Mouse (Mus musculus): Measurements from ENCODE around the gene Gm9803.
"Not testable (repeated sequence)": the region's sequence is repeated elsewhere in the genome, so short reads cannot be mapped to it uniquely, and the experiment has no call there.

The Gm9803 gene

GRCm38 (mm10) chr10:43523931-43524330 is at the start of gene Gm9803:
Gene Gm9803, plus strand, starts transcription at chr10:43524084.
- not testable (repeated sequence) for DNase-seq

GRCm38 (mm10) chr10:43475376-43475775 is 48.5 kb upstream of the Gm9803 start:
- peak; percentile 43 for DNase-seq

- no peak for DNase-seq
Measured at GRCm38 (mm10) chr10:43477459-43477858, 46.4 kb upstream of the Gm9803 start.

GRCm38 (mm10) chr10:43477865-43478681 is 45.8 kb upstream of the Gm9803 start:
- DNase-seq = peak; percentile 44

- DNase-seq = peak; percentile 78
Measured at GRCm38 (mm10) chr10:43478751-43479435, 45.0 kb upstream of the Gm9803 start, which contains the start of gene Bend3. Gene Bend3, plus strand, starts transcription at chr10:43478831.

GRCm38 (mm10) chr10:43479436-43480157 is 44.3 kb upstream of the Gm9803 start:
- peak; percentile 91 for DNase-seq

- no peak for DNase-seq
Measured at GRCm38 (mm10) chr10:43480227-43480849, 43.5 kb upstream of the Gm9803 start.

- no peak for DNase-seq
Measured at GRCm38 (mm10) chr10:43481179-43481578, 42.7 kb upstream of the Gm9803 start.

- DNase-seq = no peak
Measured at GRCm38 (mm10) chr10:43482021-43482420, 41.9 kb upstream of the Gm9803 start.

GRCm38 (mm10) chr10:43483426-43483995 is 40.4 kb upstream of the Gm9803 start:
- DNase-seq = no peak

- DNase-seq = no peak
Measured at GRCm38 (mm10) chr10:43485751-43486268, 38.1 kb upstream of the Gm9803 start.

- no peak for DNase-seq
Measured at GRCm38 (mm10) chr10:43487441-43488010, 36.4 kb upstream of the Gm9803 start.

- DNase-seq = no peak
Measured at GRCm38 (mm10) chr10:43488258-43488657, 35.6 kb upstream of the Gm9803 start.

- DNase-seq = no peak
Measured at GRCm38 (mm10) chr10:43489139-43489538, 34.7 kb upstream of the Gm9803 start.

GRCm38 (mm10) chr10:43489550-43489949 is 34.3 kb upstream of the Gm9803 start:
- DNase-seq = no peak

GRCm38 (mm10) chr10:43490034-43490433 is 33.9 kb upstream of the Gm9803 start:
- DNase-seq = no peak

- DNase-seq = no peak
Measured at GRCm38 (mm10) chr10:43490846-43491245, 33.0 kb upstream of the Gm9803 start.

- DNase-seq = no peak
Measured at GRCm38 (mm10) chr10:43502599-43502998, 21.3 kb upstream of the Gm9803 start.

- no peak for DNase-seq
Measured at GRCm38 (mm10) chr10:43504291-43504690, 19.6 kb upstream of the Gm9803 start.

GRCm38 (mm10) chr10:43507051-43507450 is 16.8 kb upstream of the Gm9803 start:
- no peak for DNase-seq

GRCm38 (mm10) chr10:43509228-43509627 is 14.7 kb upstream of the Gm9803 start:
- no peak for DNase-seq

GRCm38 (mm10) chr10:43512976-43513375 is 10.9 kb upstream of the Gm9803 start:
- no peak for DNase-seq
